Mouse (Mus musculus): ENCODE results near the gene 1700037C18Rik.
"Not testable (repeated sequence)": the region's sequence is repeated elsewhere in the genome, so short reads cannot be mapped to it uniquely, and the experiment has no call there.

The 1700037C18Rik gene

DNA sequence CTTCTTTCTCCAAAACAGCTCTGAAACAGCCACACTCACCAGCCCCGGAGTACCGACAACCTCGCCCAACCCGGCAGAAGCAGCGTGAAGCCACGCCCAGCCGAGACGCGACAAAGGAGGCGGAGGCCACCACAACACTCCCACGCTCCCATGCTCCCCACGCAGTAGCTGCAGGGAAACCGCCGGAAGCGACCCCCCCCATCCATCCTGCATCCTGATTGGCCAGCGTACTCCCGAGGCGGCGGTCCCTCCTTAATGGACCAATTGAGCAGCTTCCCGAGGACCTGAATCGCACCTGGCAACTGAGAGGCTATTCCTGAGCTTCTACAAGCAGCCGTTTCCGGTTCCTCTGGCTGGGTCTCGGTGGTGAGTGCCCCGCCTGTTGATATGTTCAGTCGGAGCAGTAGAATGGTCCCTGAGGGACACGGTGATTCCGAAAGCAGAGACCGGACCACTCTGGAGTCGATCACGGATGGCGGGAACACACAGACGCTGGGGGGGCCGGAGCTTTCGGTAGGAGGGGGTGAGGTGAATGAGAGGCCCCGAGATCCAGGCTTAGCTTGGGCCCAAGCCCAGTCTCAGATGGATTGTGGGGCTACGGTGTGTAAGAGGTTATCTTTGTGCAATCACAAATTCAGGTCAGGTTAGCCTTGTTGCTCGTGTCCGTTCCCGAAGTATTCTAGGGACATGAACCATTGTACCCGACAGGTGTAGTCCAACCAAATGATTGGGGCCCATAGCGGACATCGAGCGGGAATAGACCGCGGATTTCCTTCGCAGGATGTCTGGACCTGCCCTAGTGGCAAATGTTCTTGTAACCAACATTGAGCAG, 36.1 kb downstream of the 1700037C18Rik start, which contains the start of gene Naa60:
TSS of gene Naa60 (plus strand) at position 160 of the 832 bp plus-strand sequence.
- DNase-seq = peak; percentile 92

DNA sequence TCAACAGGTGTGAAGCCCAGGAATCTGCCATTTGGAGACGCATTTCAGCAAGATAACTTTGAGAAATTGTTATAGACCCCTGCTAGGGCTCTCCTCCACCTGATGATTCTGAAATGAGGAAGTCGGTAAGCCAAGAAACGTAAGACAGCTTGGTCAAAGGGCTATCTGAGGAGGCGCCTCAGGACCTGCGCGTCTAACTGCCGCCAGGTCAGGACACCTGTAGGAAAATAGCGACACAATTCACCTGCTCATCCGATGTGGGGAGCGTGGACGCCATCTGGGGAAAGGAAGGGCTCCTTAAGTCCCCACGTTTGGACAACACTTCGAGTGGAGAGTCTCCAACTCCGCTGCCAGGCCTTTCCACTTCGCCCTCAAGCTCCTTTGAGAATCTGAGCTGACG, 36.7 kb downstream of the 1700037C18Rik start:
- DNase-seq = no peak

DNA sequence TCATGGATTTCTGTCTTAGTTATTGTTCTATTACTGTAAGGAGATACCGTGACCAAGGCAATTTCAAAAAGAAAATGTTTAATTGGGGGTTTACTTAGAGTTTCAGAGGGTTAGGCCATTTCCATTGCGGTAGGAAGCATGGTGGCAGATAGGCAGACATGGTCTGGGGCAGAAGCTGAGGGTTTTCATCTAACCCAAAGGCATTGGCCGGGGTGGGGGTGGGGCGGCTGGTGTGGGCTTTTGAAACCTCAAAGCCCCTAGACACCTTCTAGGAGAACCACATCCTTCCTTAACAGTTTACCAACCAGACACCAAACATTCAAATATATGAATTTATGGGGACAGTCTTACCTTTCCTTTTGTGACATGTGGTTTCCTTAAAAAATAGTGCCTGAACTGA, 49.2 kb downstream of the 1700037C18Rik start:
- no peak for DNase-seq

DNA sequence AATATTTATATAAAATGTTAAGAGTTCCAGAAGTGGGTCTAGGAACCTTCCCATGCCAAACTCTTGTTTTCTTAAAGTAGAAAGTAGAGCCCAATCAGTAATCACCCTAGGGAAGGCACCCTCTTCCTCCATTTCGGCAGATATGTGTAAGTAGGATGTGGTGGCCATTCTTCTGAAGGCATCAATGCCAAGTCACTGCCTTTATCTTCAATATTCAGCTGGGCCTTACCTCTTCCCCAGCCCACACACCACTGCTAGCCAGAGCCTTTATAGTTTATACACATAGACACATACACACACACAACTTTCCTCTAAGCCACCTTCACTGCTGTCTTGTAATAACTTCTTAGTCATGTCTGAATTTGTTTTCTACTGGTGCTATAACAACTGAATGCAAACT, 52.7 kb downstream of the 1700037C18Rik start:
- no peak for DNase-seq

DNA sequence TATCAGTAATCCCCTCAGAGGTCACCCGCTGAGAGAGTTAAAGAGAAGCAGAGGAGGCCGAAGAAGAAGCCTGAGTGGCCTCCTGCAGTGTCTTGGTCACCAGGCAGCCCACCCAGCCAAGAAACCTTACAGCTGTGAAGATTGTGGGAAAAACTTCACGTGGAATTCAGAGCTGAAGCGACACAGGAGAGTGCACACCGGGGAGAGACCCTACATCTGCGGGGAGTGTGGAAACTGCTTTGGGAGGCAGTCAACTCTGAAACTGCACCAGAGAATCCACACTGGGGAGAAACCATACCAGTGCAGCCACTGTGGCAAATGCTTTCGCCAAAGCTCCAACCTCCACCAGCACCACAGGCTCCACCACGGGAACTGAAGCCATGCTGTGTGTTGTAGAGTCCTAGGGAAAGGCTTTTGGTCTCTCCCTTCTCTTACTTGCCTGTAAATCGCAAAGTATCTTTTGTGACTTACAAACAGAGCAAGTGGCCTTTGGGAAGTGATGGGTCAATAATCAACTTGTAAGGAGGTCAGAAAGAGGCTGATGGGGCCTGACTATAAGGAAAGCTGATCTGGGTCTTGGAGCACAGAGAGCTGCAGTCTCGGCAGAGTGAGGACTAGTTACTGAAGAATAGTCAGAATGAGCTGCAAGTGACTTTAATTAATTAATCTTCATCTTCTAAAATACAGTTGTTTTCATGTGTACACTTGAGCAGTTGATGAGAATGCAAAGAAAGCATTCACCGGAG, 53.9 kb downstream of the 1700037C18Rik start:
- no peak for DNase-seq

DNA sequence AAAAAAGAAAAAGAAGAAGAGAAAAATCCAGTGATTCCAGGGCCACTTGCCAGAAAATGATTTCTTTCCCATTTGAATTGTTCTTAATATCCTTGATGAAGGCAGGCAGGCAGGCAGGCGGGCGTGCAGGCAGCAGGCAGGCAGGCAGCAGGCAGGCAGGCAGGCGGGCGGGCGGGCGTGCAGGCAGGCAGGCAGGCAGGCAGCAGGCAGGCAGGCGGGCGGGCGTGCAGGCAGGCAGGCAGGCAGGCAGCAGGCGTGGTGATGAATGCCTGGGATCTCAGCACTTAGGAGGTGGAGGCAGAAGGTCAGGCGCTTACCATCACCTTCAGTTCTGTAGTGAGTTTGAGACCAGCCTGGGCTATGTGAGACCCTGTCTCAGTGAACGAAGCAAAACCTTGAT, 55.9 kb downstream of the 1700037C18Rik start:
- DNase-seq = no peak

DNA sequence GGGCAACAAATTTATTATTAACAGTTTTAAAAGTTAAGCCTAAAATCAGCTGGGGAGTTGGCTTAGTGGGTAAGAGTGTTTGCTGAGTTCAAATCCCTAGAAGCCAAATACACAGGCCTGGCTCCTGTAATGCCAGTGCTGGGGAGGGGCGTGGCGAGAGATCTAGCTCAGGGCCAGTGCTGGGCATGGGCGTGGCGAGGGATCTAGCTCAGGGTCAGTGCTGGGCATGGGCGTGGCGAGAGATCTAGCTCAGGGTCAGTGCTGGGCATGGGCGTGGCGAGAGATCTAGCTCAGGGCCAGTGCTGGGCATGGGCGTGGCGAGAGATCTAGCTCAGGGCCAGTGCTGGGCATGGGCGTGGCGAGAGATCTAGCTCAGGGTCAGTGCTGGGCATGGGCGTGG, 57.2 kb downstream of the 1700037C18Rik start:
- not testable (repeated sequence) for DNase-seq

DNA sequence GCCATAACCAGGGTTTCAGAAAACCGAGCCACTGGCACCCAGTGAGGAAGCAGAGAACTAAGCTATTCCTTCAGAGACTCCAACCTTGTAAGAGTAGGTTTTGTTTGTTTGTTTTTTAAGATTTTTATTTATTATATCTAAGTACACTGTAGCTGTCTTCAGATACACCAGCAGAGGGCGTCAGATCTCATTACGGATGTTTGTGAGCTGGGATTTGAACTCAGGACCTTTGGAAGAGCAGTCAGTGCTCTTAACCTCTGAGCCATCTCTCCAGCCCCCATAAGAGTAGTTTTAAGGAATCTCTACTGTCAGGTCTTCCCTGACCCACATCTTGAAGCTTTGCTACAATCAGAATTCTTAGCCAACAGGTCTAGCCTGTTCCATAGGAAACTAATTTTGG, 60.1 kb downstream of the 1700037C18Rik start:
- DNase-seq = no peak

DNA sequence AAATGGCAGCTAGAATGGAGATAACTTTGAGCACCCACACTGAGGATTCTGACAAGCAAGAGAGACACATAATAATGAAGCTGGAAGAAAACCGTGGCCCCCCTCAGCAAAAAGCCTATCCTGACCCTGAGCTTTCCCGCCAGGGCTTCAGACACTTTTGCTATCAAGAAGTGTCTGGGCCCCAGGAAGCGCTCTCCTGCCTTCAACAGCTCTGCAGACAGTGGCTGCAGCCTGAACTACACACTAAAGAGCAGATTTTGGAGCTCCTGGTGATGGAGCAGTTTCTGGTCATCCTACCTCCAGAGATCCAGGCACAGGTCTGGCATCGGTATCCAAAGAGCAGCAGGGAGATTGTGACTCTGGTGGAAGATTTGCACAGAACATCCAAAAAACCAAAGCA, 60.6 kb downstream of the 1700037C18Rik start:
- no peak for DNase-seq

DNA sequence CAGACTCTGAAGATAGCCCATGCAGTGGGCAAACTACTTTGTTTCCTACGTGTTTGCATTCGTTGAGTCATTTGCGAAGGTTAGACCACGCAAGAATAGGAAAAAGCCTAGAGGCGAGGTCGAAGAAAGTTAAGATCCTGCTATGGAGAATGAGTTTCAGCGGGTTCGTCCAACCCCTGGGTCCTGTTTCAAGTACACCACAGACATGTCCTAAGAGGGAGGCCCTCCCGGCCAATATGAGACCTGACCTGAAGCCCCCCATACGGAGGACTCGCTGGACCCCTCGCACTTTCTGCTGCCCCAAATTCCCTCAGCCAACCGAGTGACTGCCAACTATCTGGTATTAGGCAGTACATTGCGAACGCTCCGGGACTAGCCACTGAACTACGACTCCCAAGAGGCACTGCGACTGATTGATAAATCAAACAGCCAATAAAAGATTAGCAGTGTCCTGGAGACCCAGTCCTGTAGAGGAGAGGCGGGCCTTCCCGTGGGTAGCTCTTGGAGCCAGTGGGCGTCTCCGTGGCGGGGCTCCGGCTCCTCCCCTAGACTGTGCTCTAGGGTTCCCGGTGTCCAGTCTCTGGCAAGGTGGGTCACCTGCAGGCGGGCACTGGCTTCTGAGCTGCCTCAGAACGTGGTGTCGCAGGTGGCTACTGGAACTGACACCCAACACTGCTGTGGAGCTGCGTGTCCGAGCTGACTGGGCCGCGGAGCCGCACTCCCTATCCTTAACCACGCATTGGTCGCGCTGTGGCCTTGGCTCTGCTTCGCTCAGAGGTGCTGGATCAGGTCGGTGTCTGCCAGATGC, 61.6 kb downstream of the 1700037C18Rik start, which contains the start of gene Zfp174:
TSS of gene Zfp174 (plus strand) at position 558 of the 808 bp plus-strand sequence.
- peak; percentile 97 for DNase-seq

Measured in cerebellum, adult 11-12 months (tissue).